Mouse (Mus musculus) monocyte, adult 5-6 weeks (primary cell): ENCODE data around the gene Tmem189. TPM values are rescaled to one million over a fixed set of nuclear protein-coding genes. Genes with fewer than 3 reads are reported as not detected.

Experiments
- ATAC-seq: fragments of 153-309, 156-312 bp; replicated peaks from 2 replicates; pipeline ENCODE4 v1.8.0; 2017; ENCODE audit warnings: mild to moderate bottlenecking; ENCODE audit not compliant: low TSS enrichment, insufficient number of reproducible peaks, severe bottlenecking, poor library complexity, low FRiP score
- total RNA-seq: library from RNA; stranded (forward); fragments of 200-1000, 200-491, 200-594 nt; gene quantifications from 3 replicates; pipeline ENCODE4 v1.2.3, GENCODE M21; 2017

Gene Tmem189
- total RNA-seq, result 55.2 to 64.6 TPM (median 57.9 TPM) in 3 replicates

DNA sequence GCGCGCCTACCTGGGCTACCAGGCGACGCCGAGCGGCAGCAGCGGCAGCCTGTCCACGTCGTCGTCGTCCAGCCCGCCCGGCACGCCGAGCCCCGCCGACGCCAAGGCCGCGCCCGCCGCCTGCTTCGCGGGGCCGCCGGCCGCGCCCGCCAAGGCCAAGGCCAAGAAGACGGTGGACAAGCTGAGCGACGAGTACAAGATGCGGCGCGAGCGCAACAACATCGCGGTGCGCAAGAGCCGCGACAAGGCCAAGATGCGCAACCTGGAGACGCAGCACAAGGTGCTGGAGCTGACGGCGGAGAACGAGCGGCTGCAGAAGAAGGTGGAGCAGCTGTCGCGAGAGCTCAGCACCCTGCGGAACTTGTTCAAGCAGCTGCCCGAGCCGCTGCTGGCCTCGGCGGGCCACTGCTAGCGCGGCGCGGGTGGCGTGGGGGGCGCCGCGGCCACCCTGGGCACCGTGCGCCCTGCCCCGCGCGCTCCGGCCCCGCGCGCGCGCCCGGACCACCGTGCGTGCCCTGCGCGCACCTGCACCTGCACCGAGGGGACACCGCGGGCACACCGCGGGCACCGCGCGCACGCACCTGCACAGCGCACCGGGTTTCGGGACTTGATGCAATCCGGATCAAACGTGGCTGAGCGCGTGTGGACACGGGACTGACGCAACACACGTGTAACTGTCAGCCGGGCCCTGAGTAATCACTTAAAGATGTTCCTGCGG, at the start of gene Tmem189:
TSS of gene Tmem189 (minus strand) at position 322 of the 718 bp plus-strand sequence.
- no peak for ATAC-seq

DNA sequence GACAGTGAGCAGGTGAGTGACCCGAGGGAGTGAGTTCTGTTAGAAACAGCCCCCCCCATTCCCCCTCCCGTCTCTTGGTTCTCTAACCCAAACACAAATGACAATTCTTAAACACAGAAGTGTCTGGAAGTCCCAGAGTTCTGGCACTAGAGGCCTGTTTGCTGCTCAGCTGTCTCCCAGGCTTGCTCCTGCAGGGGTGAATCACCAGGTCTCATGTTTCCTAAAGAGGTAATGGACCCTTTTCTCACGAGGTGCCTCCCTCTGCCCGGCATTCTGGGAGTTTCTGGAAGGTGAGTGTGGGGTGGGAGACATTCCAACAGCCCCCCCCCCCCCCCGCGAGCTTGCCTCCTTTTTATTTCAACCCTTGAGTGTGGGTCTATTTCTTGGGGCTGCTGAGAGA, 49.4 kb upstream of the Tmem189 start:
- no peak for ATAC-seq

DNA sequence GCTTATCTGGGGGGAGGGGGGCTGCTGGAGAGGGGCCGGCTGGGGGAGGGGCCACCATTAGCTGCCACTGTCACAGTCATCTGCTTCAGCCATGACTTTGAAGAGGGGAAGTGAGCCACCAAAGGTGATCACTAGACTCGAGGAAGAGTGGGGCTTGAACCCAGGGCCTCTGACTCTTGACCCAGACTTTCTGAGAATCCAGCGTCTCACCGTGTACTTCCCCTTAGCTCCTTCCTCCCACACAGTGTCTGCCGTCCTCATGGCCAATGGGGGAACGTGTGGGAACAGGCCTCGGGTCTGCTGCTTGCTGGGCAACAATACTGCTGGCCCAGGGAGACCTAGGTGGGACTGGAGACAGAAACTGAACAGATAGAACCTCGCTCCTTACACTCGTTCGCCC, 45.2 kb upstream of the Tmem189 start:
- 0 out of 2 replicates have a peak, but pooled peaks have one; percentile 20 for ATAC-seq

GRCm38 (mm10) chr2:167731149-167731548, 41.5 kb upstream of the Tmem189 start:
- ATAC-seq, result no peak

DNA sequence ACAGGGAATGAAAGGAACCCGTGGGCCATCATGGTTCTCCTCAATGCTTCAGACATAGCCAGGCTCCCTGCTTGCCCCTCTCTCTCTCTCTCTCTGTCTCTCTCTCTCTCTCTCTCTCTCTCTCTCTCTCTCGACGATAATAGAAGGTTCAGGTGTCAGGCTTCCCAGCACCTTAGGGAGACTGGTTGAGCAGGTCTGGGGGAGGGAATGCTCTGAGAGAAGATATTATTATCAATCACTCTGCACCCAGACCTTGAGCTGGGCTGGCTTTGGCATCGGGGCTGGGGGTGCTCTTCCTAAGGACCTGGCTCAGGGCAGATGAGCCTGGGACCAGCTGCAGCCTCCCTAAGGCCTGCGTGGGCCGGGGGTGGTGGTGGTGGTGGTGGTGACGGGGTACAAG, 40.4 kb upstream of the Tmem189 start:
- no peak for ATAC-seq

- ATAC-seq, result no peak
These were observed 37.5 kb upstream of the Tmem189 start for GRCm38 (mm10) chr2:167727161-167727560.

GRCm38 (mm10) chr2:167725879-167726278, 36.3 kb upstream of the Tmem189 start:
- ATAC-seq, result no peak

DNA sequence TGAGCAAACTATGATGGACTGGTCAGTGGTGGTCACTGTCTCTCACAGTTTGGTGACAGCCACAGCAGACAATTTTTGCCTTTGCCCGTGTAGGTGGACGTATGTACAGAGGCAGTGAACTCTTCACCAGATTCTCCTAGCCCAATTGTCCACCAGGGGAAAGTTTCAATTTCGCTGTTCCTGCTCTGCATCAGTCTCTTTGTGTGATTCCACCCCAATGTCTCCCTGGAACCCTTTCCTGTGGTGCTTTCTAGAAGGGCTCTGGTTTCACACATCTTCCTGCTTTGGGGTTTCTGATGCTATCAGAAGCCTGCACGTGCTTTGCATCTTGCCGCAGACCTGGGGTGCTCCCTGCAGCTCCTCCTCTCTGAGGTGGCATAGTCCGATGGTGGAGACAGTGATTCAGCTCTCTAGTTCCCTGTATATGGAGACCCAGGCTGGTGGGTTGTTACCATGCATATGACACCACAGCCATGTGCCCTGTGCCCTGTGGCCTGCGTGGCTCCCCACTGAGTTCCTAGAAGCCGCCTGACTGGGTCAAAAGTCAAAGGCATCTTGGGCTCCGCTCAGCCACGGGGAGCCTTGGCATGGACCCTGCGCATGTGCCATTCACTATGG, 34.1 kb upstream of the Tmem189 start:
- ATAC-seq, result peak; percentile 51; the same call in 1 of the 2 replicates

- no peak for ATAC-seq
These were observed 32.9 kb upstream of the Tmem189 start for GRCm38 (mm10) chr2:167722538-167722937.

- no peak for ATAC-seq
These were observed 31.7 kb upstream of the Tmem189 start for GRCm38 (mm10) chr2:167721159-167721882.

DNA sequence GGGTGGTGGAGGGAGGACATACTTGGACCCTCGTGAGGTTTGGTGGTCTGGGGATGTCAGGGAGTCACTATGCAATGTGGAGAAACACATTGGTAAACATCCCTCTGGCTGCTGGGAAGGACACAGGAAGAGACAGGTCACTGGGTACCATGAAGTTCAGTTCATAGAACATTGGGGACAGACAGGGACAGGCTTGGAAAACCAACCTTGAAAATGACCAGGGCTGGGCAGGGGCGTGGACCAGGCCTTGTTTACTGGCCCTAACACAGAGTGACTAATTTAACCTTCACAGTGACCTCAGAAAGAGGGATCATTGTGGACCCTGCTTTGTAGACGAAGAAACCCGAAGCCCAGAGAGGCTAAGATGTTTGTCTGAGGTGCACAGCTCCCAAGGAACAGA, 29.9 kb upstream of the Tmem189 start:
- no peak for ATAC-seq

DNA sequence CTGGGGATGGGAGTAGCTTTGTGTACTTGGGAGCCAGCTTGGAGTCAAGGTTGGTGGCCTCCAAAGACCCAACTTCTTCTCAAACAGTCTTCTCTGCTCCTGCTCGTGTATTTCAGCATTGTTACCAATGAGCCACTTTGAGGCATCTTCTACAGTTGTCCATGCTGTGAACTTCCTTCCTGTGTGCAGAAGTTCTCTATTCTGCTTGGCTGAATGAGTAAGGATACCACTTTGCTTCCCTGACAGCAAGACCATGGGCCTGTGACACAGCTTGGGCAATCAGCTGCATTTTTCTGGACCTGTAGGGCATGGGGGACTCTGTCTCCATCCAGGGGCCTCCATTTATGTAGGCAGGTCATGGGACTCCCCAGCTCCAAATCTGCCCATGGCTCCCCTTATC, 27.6 kb upstream of the Tmem189 start:
- ATAC-seq, result peak; percentile 48; the same call in 1 of the 2 replicates

- no peak for ATAC-seq
These were observed 25.4 kb upstream of the Tmem189 start for GRCm38 (mm10) chr2:167715008-167715407.

- ATAC-seq, result no peak
These were observed 24.7 kb upstream of the Tmem189 start for GRCm38 (mm10) chr2:167714298-167714697.

GRCm38 (mm10) chr2:167712872-167713821, 23.5 kb upstream of the Tmem189 start:
- peak; percentile 58 for ATAC-seq

GRCm38 (mm10) chr2:167710574-167710973, 21.0 kb upstream of the Tmem189 start:
- no peak for ATAC-seq

- ATAC-seq, result peak; percentile 18; the same call in 1 of the 2 replicates
These were observed 20.3 kb upstream of the Tmem189 start for GRCm38 (mm10) chr2:167709969-167710368.

DNA sequence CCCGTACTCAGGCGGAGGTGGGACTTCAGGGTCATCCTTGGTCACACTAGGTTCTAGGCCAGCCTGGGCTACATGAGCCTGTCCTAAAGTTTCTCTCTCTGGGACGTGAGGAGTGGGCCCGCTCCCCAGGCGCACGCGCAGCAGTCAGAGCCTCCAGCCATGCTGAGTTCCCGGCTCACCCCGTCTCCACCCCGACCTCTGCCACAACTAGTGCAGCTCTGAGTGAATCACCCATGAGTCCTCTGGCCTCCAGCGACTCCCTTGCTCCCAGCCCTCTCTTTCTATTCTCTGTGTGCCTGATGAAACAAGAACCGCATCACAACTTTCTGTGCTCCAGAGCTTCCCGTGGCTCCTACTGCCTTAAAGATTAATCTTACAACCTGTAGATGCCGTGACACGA, 18.8 kb upstream of the Tmem189 start:
- no peak for ATAC-seq
